Mouse (Mus musculus): Measurements from ENCODE around the gene Zfp617.
"Not testable (repeated sequence)": the region's sequence is repeated elsewhere in the genome, so short reads cannot be mapped to it uniquely, and the experiment has no call there.

The Zfp617 gene

GRCm38 (mm10) chr8:71908309-71909261 is at the start of gene Zfp617, which contains the start of gene Zfp882:
Gene Zfp617 (plus strand): TSS chr8:71908635.
Gene Zfp882 (plus strand): TSS chr8:71908608.
- peak; percentile 86 to 90 for DNase-seq (ENCODE audit: low spot score in 2 of 2)

DNA sequence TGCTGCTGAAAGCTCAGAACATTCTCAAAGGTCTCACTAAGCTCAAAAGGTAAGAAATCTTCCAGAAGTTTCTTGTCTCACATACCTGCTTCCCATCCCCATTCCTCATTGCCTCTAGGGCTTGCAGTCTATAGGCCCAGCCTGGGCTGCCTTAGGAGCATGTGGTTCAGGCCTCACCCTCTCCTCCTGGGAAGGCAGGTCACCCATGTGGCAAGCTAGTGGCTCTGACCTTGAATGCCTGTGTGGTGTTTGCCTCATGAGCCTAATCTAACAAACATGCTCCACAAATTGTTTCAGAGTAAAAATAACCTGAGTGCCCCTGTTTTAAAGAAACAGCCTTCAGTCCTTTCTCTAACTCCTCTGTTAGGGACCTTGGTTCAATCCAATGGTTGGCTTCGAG is 46.9 kb upstream of the Zfp617 start:
- DNase-seq (ENCODE audit: low spot score in 2 of 2), result not testable (repeated sequence)

DNA sequence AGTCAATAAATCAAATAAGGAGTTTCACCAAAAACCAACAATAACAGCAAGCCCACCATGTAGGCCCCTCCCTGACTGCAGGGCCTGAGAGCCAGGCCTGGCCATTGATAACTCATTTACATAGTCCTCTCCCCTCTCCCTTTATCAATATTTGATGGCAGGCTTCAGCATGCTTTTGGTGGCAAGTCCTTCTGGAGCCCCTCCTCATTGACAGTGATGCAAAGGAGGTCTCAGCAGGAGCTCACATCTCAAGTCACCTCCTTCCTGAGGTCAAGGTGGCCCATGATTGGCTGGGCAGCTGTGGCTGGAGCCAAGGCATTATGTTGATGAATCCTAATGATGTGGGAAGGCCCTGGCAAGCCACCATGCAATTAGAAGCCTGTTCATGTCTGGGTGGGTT is 46.4 kb upstream of the Zfp617 start:
- not testable (repeated sequence) for DNase-seq (ENCODE audit: low spot score in 2 of 2)

DNA sequence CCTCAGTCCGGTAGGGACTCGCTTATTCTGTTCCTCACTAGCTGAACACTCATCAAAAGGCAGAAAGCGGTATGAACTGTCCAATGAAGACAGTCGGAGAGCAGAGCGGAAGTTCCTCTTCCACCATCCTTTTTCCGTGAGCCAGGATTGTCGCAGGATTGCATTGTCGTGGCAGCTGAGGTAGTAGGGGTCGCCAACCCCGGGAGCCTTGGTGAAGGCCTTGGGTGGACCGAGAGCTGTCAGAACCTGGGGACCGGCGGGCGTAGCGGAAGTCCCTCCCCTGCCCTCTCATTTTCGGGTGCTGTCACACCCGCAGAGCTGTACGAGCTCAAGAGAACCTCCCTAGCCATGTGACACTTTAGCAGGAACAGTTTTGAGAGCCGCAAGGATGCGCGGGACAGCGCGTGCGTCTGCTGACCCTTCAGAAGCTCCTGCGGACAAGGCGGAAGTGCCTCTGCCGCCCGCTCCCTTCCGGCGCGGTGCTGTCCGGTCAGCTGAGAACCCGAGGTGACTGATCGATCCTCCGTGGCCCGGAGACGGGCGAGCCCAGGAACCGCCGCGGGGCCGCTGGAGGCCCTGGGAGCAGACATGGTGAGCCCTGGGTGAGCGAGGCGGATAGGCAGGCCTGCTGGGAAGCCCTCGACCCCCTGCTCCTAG is 26.7 kb upstream of the Zfp617 start, which contains the start of gene Zfp709:
Zfp709 (plus strand) TSS at position 402 of the 657 bp plus-strand sequence.
- DNase-seq (ENCODE audit: low spot score in 2 of 2), result peak; percentile 61 to 68

DNA sequence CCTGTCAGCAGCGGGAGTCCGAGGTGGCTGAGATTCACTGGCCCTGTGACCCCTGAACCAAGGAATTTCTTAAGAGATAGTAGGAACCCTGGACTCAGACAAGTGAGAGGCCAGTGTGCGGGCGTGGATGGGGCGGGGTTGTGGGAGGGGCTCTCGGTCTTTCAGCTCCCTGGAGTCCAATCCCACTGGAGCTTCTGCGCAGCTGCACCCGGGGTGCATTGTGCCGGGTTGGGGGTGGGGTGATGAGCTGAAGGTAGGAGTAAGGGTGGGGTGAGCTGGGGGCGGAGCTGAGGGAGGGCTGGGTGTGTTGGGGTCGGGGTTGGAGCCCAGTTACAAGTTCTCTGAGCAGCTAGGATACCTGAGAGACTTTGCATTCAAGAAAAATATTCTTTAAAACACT is 7.8 kb upstream of the Zfp617 start:
- not testable (repeated sequence) for DNase-seq (ENCODE audit: low spot score in 2 of 2)

GRCm38 (mm10) chr8:71903084-71903483 is 5.4 kb upstream of the Zfp617 start:
- DNase-seq (ENCODE audit: low spot score in 2 of 2), result not testable (repeated sequence)

DNA sequence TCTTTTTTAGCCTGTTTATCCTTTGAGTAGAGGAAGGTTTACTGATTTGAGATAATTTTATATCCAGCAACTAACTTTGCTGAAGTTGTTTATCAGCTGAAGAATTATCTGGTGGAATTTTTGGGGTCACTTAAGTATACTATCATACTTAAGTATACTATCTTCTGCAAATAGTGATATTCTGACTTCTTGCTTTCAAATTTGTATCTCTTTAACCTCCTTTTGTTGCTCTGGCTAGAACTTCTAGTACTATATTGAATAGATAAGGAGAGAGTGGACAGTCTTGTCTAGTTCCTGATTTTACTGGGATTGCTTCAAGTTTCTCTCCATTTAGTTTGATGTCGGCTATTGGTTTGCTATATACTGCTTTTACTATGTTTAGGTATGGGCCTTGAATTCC is 1.6 kb upstream of the Zfp617 start:
- no peak for DNase-seq (ENCODE audit: low spot score in 2 of 2)

- no peak for DNase-seq (ENCODE audit: low spot score in 2 of 2)
These were observed 607 bp upstream of the Zfp617 start for GRCm38 (mm10) chr8:71907798-71908257.

GRCm38 (mm10) chr8:71912286-71912685 is 3.9 kb downstream of the Zfp617 start:
- DNase-seq (ENCODE audit: low spot score in 2 of 2), result no peak

- DNase-seq (ENCODE audit: low spot score in 2 of 2), result peak; percentile 89 to 93
These were observed 14.3 kb downstream of the Zfp617 start for GRCm38 (mm10) chr8:71922567-71923401.

DNA sequence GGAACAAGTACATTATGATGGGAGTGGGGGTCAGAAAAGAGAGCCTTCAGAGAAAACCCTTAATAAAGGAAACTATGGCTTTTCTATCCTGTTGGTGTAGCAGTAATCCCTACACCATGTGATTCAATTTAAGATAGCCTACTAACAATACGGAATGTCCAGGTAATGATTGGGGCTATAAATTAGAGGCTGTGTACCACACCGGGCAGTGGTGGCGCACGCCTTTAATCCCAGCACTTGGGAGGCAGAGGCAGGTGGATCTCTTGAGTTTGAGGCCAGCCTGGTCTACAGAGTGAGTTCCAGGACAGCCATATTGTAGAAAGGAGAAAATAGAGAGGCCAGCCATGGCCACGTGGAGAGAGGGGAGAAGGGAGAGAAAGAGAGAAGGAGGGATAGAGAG is 17.4 kb downstream of the Zfp617 start:
- DNase-seq (ENCODE audit: low spot score in 2 of 2), result no peak

GRCm38 (mm10) chr8:71926551-71926950 is 18.1 kb downstream of the Zfp617 start:
- DNase-seq (ENCODE audit: low spot score in 2 of 2), result no peak

DNA sequence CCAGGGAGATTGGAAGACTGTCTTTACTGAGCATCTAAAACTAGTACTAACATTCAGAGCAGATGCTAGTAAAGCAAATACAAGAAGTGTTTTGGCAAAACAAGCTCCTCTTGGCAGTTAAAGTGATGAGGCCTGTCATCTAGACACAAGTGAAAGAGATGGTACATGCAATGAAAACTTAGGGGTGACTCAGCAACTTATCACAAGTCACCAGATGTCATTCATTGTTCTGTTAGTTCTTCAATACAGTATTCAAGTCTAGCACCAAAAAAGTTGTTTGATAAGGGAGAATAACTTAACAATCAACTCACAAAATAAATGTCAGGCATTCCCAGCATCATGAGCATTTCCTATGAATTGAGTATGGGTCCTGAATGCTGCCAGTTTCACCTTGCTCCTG is 19.3 kb downstream of the Zfp617 start:
- DNase-seq (ENCODE audit: low spot score in 2 of 2), result no peak

GRCm38 (mm10) chr8:71938037-71938436 is 29.6 kb downstream of the Zfp617 start:
- not testable (repeated sequence) for DNase-seq (ENCODE audit: low spot score in 2 of 2)

DNA sequence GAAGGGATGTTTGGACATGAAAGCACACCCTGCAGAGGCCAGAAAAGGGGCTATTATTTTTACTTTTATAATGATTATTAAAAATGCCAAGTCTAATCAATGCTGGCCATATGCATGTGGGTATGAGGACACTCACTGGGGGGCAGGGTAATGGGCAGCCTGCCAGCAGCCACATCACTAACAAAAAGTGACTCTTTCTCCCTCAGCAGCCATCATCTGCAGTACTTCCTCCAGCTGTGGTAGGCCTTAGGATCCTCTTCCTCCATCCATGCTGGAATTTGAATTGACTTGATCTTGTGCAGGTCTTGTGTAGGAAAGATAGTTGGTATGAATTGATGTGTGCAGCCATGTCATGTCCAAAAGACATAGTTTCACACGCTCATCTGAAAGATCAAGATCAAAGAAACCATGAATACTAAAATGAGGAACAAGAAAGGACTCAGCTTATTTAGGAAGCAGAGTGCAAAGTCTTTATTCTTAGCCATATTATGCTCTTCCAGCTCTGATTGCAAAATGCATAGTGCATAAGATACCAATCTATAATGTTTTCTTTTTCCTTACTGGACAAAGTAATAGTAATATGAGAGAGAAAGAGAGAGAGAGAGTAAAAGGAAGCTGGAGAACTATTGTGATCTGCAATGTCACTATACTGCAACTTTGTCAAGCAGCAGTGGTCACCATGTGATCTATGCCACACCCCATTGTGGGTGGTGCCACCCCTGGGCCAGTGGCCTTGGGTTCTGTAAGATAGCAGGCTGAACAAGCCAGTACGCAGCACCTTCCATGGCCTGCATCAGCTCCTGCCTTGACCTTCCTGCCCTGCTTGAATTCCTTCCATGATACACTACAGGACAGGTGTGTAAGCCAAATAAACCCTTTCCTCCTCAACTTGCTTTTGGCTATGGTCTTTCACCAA is 32.1 kb downstream of the Zfp617 start:
- DNase-seq (ENCODE audit: low spot score in 2 of 2), result peak; percentile 32 to 75

- no peak for DNase-seq (ENCODE audit: low spot score in 2 of 2)
These were observed 33.3 kb downstream of the Zfp617 start for GRCm38 (mm10) chr8:71941776-71942175.

GRCm38 (mm10) chr8:71948624-71949023 is 40.2 kb downstream of the Zfp617 start:
- DNase-seq (ENCODE audit: low spot score in 2 of 2), result no peak

DNA sequence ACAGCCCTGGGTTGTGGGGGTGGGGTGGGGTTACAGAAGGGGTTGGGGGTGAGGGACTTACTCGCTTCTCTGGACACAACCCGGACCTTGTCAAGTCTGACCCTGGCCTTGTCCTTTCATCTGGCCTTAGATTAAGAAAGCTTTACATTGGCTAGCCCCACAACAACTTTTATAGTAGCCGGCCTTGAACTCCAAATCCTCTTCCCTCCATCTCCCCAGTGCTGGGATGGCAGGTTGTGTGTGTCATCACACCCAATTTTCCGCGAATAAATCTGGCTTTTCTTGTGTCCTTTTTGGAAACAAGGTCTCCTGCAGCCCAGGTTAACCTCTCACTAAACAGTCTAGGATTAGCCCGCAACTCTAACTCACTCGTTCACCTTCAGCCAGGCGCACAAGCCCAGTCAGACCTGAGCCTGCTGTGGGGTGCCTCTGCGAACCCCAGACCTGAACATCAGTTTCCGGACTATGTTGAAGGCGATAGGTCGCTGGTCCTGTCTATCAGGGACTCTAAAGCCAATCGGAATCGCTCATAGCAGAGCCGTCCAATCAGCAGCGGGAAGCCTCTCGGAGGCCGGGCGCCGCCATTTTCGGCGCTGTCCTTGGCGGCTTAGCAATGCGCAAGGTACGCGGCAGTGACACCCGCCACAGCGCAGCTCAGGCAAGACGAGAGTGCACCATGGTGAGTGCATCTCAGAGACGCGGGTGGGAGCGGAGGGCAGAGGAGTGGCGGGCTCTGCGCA is 42.2 kb downstream of the Zfp617 start, which contains the start of gene Zfp961:
Zfp961 (plus strand) TSS at position 557 of the 740 bp plus-strand sequence.
- peak; percentile 98 for DNase-seq (ENCODE audit: low spot score in 2 of 2)

GRCm38 (mm10) chr8:71951436-71952161 is 43.2 kb downstream of the Zfp617 start:
- peak; percentile 24 to 35 for DNase-seq (ENCODE audit: low spot score in 2 of 2)

All from spleen, postnatal 10 days (tissue).